Mouse (Mus musculus): ENCODE data around the gene Arhgef3. TPM values are rescaled to one million over a fixed set of nuclear protein-coding genes. Genes with fewer than 3 reads are reported as not detected.

Gene Arhgef3
- polyA plus RNA-seq, 1 experiment from 2014 or later, result 1.7 TPM

DNA sequence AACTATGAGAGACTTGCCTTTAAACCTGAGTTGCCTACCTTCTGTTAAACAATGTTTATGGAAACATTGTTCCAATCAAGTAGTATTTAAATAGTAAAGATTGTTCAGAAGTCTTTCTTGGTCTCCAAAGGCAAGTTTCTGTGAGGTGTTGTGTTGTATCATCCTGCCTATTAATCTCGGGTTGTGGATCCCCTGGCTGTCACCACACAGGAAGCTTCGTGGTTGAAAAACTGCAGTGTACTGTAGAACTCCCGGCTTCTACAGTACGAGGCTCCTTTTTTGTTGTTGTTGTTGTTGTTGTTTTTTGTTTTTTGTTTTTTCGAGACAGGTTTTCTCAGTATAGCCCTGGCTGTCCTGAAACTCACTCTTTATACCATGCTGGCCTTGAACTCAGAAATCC, 29.2 kb upstream of the Arhgef3 start:
- Histone ChIP-seq H3K4me2 (replicated peaks) (no peak overlapping the region), H3K4me1 (replicated peaks) (no peaks in the 10 kb centered on the region), H3K36me3 (peaks cover 4% of the 10 kb centered on the region; the same call in 1 of the 2 replicates), H3K9ac (replicated peaks) (no peak overlapping the region), H3K27ac (no peak overlapping the region), H3K27me3 (no peaks in the 10 kb centered on the region), H3K4me3 (replicated peaks) (no peak overlapping the region), H3K9me3 (no peaks in the 10 kb centered on the region)
- 91% methylated on average over 5 of the region's 5 CpGs for WGBS
- ATAC-seq, result no peak

- no peak for ATAC-seq
- WGBS, result 70% methylated on average over 4 of the region's 4 CpGs
- H3K4me1 ChIP-seq (replicated peaks), result no peaks in the 10 kb centered on the region
- H3K9ac ChIP-seq (replicated peaks), result no peak overlapping the region
- H3K27me3 ChIP-seq, result no peaks in the 10 kb centered on the region
- H3K27ac ChIP-seq, result no peak overlapping the region
- no peak overlapping the region for H3K4me2 ChIP-seq (replicated peaks)
- no peaks in the 10 kb centered on the region for H3K9me3 ChIP-seq
- H3K4me3 ChIP-seq (replicated peaks), result no peak overlapping the region
- peaks cover 4% of the 10 kb centered on the region; the same call in 1 of the 2 replicates for H3K36me3 ChIP-seq
Measured at GRCm38 (mm10) chr14:27085999-27086398, 28.7 kb upstream of the Arhgef3 start.

DNA sequence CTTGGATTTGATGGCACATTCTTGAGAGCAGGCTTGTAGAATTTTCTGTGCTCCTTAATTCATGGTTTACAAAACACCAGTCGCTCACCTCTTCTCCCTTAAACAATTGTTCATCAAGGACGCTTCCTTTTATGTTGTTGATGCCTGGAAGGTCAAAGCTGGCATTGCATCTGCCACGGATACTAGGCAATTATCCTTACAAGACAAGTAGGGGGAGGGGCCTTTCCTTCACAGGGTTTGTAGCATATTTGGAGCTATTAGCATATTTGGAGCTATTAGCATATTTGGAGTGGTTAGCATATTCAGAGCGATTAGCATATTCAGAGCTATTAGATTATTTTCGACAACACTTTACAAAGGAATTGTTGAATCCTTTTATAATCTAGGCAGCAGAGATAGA, 20.5 kb upstream of the Arhgef3 start:
- Histone ChIP-seq H3K27me3 (no peaks in the 10 kb centered on the region), H3K4me3 (replicated peaks) (no peak overlapping the region), H3K4me2 (replicated peaks) (no peak overlapping the region), H3K27ac (no peak overlapping the region), H3K4me1 (replicated peaks) (peaks cover 9% of the 10 kb centered on the region), H3K36me3 (0 out of 2 replicates have a peak, but pooled peaks cover under 1% of the 10 kb centered on the region), H3K9ac (replicated peaks) (no peak overlapping the region), H3K9me3 (no peaks in the 10 kb centered on the region)
- ATAC-seq, result 0 out of 2 replicates have a peak, but pooled peaks have one; percentile 34
- WGBS, result 55% methylated on average over 5 of the region's 5 CpGs

GRCm38 (mm10) chr14:27096133-27096532, 18.6 kb upstream of the Arhgef3 start:
- H3K9ac ChIP-seq (replicated peaks), result no peak overlapping the region
- ATAC-seq, result no peak
- H3K27me3 ChIP-seq, result no peaks in the 10 kb centered on the region
- H3K4me1 ChIP-seq (replicated peaks), result peaks cover 9% of the 10 kb centered on the region
- no peak overlapping the region for H3K4me3 ChIP-seq (replicated peaks)
- H3K27ac ChIP-seq, result no peak overlapping the region
- H3K36me3 ChIP-seq, result peaks cover 10% of the 10 kb centered on the region; the same call in 1 of the 2 replicates
- no peaks in the 10 kb centered on the region for H3K9me3 ChIP-seq
- H3K4me2 ChIP-seq (replicated peaks), result no peak overlapping the region
- 60% methylated on average over 9 of the region's 9 CpGs for WGBS

DNA sequence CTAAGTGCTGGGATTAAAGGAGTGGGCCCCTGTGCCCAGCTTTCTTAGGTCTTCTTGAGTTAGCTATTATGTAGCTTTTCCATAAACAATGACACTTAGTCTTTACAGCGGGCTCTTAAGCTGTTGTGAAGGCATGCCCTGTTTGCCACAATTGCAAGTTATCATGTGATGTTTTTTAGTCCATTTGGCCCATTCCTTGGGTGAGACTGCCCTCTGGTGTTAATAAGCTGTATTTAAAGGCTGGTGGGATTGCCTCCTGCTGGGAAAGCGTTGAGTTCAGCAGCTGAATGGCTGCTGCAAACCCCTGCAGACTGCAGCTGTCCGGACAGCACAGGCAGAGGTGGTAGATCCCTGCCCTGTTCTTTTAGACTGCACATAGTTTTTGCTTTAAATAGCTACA, 17.9 kb upstream of the Arhgef3 start:
- ATAC-seq, result peak; percentile 69
- Histone ChIP-seq H3K36me3 (peaks cover 10% of the 10 kb centered on the region; the same call in 1 of the 2 replicates), H3K27ac (no peak overlapping the region), H3K4me1 (replicated peaks) (peaks cover 9% of the 10 kb centered on the region), H3K27me3 (no peaks in the 10 kb centered on the region), H3K4me2 (replicated peaks) (no peak overlapping the region), H3K9me3 (no peaks in the 10 kb centered on the region), H3K4me3 (replicated peaks) (no peak overlapping the region), H3K9ac (replicated peaks) (no peak overlapping the region)
- WGBS, result 8% methylated on average over 3 of the region's 3 CpGs

DNA sequence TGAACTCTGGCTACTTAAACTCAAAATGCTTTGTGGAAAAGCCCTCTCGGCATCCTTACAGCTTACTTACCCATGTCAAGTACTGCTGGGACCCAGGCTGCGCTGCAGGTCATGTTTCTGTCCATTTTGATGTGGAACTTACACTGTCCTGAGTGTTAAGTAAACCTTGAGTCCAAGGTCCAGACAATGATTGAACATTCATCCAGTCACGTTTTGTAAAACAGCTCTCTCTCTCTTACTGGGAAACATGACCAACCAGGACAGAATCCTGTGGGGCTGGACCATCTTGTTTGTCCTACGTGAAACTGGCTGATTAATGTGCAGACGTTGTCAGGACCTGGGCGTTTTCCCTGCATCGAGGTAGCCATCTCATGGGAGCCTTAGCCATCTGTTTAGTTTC, 13.0 kb upstream of the Arhgef3 start:
- Histone ChIP-seq H3K36me3 (peaks cover 10% of the 10 kb centered on the region; the same call in 1 of the 2 replicates), H3K27me3 (no peaks in the 10 kb centered on the region), H3K4me2 (replicated peaks) (no peak overlapping the region), H3K4me1 (replicated peaks) (peaks cover 13% of the 10 kb centered on the region), H3K4me3 (replicated peaks) (no peak overlapping the region), H3K9me3 (no peaks in the 10 kb centered on the region), H3K27ac (no peak overlapping the region), H3K9ac (replicated peaks) (no peak overlapping the region)
- 67% methylated on average over 7 of the region's 7 CpGs for WGBS
- no peak for ATAC-seq

GRCm38 (mm10) chr14:27102720-27103119, 12.0 kb upstream of the Arhgef3 start:
- no peaks in the 10 kb centered on the region for H3K27me3 ChIP-seq
- peaks cover 13% of the 10 kb centered on the region for H3K4me1 ChIP-seq (replicated peaks)
- H3K4me3 ChIP-seq (replicated peaks), result no peak overlapping the region
- no peak overlapping the region for H3K4me2 ChIP-seq (replicated peaks)
- H3K36me3 ChIP-seq, result peaks cover 10% of the 10 kb centered on the region; the same call in 1 of the 2 replicates
- WGBS, result 71% methylated on average over 6 of the region's 6 CpGs
- H3K9me3 ChIP-seq, result no peaks in the 10 kb centered on the region
- no peak for ATAC-seq
- no peak overlapping the region for H3K9ac ChIP-seq (replicated peaks)
- H3K27ac ChIP-seq, result no peak overlapping the region

GRCm38 (mm10) chr14:27105731-27106457, 8.8 kb upstream of the Arhgef3 start:
- Histone ChIP-seq H3K36me3 (no peaks in the 10 kb centered on the region), H3K27me3 (no peaks in the 10 kb centered on the region), H3K4me1 (replicated peaks) (peaks cover 13% of the 10 kb centered on the region), H3K4me3 (replicated peaks) (no peak overlapping the region), H3K4me2 (replicated peaks) (no peak overlapping the region), H3K9me3 (no peaks in the 10 kb centered on the region), H3K27ac (peak overlapping the region; percentile 44; the same call in 1 of the 2 replicates), H3K9ac (replicated peaks) (no peak overlapping the region)
- ATAC-seq, result no peak
- WGBS, result 55% methylated on average over 12 of the region's 12 CpGs

DNA sequence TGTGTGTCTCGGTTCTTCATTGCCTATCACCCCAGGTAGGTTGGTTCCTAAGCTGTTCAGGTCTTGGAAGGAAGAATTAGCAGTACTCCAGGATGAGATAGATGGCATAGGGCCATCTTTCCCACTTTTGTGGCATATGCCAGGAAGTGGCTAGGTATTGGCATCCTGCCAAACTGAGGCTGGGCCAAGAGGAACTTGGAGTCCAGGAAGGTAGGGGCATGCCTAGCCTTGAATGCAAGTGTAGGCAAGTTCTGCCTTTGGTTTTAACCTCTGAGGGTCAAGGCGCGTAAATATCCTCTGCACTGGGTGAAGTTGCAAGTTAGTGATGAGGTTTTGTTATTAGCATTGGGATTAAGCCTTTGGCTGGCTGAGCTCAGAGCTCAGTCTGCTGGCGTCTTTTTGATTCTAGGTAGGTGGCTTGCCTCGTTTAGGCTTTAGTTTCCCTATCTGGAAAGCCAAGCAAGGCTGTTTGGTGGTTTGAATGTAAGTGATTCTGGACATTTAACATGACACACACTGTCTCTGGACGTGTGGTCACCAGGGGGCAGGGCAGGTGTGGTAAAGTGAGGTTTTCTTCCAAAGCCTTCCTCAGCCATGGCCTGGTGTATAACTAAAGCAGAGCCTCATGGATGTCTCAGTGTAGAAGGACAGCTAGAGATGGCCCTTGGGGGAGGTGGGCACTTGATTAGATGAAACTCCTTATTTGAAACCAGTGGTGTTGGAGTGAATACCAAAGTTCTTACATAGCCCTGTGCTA, 5.8 kb upstream of the Arhgef3 start:
- H3K36me3 ChIP-seq, result no peaks in the 10 kb centered on the region
- H3K9ac ChIP-seq (replicated peaks), result no peak overlapping the region
- no peak overlapping the region for H3K27ac ChIP-seq
- no peaks in the 10 kb centered on the region for H3K9me3 ChIP-seq
- H3K27me3 ChIP-seq, result peaks cover 8% of the 10 kb centered on the region
- H3K4me3 ChIP-seq (replicated peaks), result no peak overlapping the region
- no peak for ATAC-seq
- 71% methylated on average over 6 of the region's 6 CpGs for WGBS
- no peak overlapping the region for H3K4me2 ChIP-seq (replicated peaks)
- H3K4me1 ChIP-seq (replicated peaks), result peaks cover 7% of the 10 kb centered on the region; the same call in 1 of the 2 replicates

DNA sequence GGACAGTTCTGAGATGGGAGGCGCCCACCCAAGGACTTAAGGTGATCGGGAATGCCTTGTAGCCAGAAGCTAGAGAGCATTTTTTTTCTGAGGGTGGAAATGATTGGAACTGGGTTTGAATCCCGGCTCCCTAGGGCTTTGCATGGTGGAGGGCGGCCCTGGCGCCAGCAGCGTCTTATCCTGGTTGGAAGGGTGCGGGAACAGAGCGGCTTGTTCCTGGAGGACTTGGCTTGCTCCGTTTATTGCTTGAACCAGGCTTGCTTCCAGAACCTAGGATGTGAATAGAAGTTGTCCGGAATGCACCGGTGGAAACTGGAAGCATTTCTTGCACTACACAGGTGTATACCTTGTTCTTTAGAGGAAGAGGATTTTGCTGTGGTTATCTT, 569 bp downstream of the Arhgef3 start:
- peak overlapping the region; percentile 100 for H3K4me2 ChIP-seq (replicated peaks)
- 20% methylated on average over 11 of the region's 11 CpGs for WGBS
- no peak for ATAC-seq
- no peak overlapping the region for H3K27ac ChIP-seq
- H3K36me3 ChIP-seq, result no peaks in the 10 kb centered on the region
- peaks cover 10% of the 10 kb centered on the region for H3K4me1 ChIP-seq (replicated peaks)
- H3K4me3 ChIP-seq (replicated peaks), result peak overlapping the region; percentile 55
- peaks cover 41% of the 10 kb centered on the region for H3K27me3 ChIP-seq
- H3K9ac ChIP-seq (replicated peaks), result no peak overlapping the region
- H3K9me3 ChIP-seq, result no peaks in the 10 kb centered on the region

- ATAC-seq, result no peak
Measured at GRCm38 (mm10) chr14:27115991-27116390, 1.3 kb downstream of the Arhgef3 start.

DNA sequence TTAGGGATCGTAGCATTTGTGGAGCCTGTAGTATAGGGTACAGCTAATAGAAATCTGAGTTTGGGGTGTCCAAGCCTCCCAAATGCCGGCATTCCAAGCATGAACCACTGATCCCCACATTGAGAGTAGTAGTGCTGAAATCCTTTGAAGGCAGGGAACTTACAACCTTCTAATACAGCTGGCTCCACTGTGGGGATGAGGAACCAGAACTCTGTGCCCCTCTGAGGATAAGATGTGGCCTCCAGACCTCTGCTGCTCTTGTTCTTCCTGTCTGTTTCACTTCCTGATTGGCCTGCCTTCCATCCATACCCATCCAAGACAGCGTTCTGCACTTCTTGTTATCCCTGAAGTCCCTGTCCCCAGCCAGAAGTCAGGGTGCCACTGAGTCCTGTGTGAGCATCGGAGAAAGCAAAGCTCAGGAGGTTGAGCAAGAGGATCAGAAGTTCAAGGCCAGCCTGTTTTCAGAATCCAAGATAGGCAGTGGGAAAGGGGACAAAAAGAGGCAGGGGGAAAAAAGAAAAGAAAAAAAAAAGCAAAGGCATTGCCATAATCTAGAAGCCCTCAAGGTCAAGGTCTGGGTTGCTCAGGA, 2.0 kb downstream of the Arhgef3 start:
- H3K9ac ChIP-seq (replicated peaks), result no peak overlapping the region
- no peak overlapping the region for H3K4me2 ChIP-seq (replicated peaks)
- WGBS, result 82% methylated on average over 4 of the region's 4 CpGs
- ATAC-seq, result no peak
- H3K4me3 ChIP-seq (replicated peaks), result no peak overlapping the region
- peaks cover 41% of the 10 kb centered on the region for H3K27me3 ChIP-seq
- peaks cover 10% of the 10 kb centered on the region for H3K4me1 ChIP-seq (replicated peaks)
- no peak overlapping the region for H3K27ac ChIP-seq
- no peaks in the 10 kb centered on the region for H3K36me3 ChIP-seq
- H3K9me3 ChIP-seq, result no peaks in the 10 kb centered on the region

More at GRCm38 (mm10) chr14:27115991-27116390, 1.3 kb downstream of the Arhgef3 start:
- H3K36me3 ChIP-seq, result no peaks in the 10 kb centered on the region
- H3K4me2 ChIP-seq (replicated peaks), result no peak overlapping the region
- no peak overlapping the region for H3K4me3 ChIP-seq (replicated peaks)
- H3K27ac ChIP-seq, result no peak overlapping the region
- 80% methylated on average over 6 of the region's 6 CpGs for WGBS
- no peak overlapping the region for H3K9ac ChIP-seq (replicated peaks)
- H3K4me1 ChIP-seq (replicated peaks), result peaks cover 10% of the 10 kb centered on the region
- H3K9me3 ChIP-seq, result no peaks in the 10 kb centered on the region
- H3K27me3 ChIP-seq, result peaks cover 41% of the 10 kb centered on the region
